Mouse (Mus musculus) layer of hippocampus, adult 2 months (tissue): ENCODE data around the gene Nr4a1. TPM values are rescaled to one million over a fixed set of nuclear protein-coding genes. Genes with fewer than 3 reads are reported as not detected.

Source experiments
- DNase-seq, 2 experiments: peaks; one replicate each; pipeline ENCODE4 v3.0.0; 2022; ENCODE audit warnings: low spot score in 2 of 2
- H3K27ac ChIP-seq: fragments of 200-600 bp; 2 replicates; pipeline ENCODE4 v1.8.1; 2022
- H3K4me3 ChIP-seq: fragments of 200-600 bp; 2 replicates; pipeline ENCODE4 v1.8.1; 2022; ENCODE audit warnings: mild to moderate bottlenecking
- CTCF ChIP-seq: fragments of 200-600 bp; conservative IDR thresholded peaks from 2 replicates; pipeline ENCODE4 v1.8.1; 2022; ENCODE audit warnings: antibody characterized with exemption, mild to moderate bottlenecking, moderate library complexity
- total RNA-seq, 2 experiments: library from RNA; stranded (reverse); gene quantifications; 2 replicates each; pipeline ENCODE4 v1.2.3; 2021

The Nr4a1 gene
- total RNA-seq, 2 experiments from 2014 or later, result 39.8 to 54.8 TPM

- H3K4me3 ChIP-seq, result no peak overlapping the region; the same call in 1 of the 2 replicates
Measured at GRCm38 (mm10) chr15:101316913-101317813, 63.1 kb downstream of the Nr4a1 start.

GRCm38 (mm10) chr15:101317814-101318500 is 63.9 kb downstream of the Nr4a1 start:
- peak; percentile 62 for TF ChIP-seq CTCF
- Histone ChIP-seq H3K27ac (no peak overlapping the region; the same call in 1 of the 2 replicates), H3K4me3 (no peak overlapping the region)
- DNase-seq, result no peak

More at GRCm38 (mm10) chr15:101316913-101317813, 63.1 kb downstream of the Nr4a1 start:
- DNase-seq, result no peak
- TF ChIP-seq CTCF, result no peak
- H3K27ac ChIP-seq, result peak overlapping the region; percentile 68; the same call in 1 of the 2 replicates

- no peak for TF ChIP-seq CTCF
Measured at GRCm38 (mm10) chr15:101318889-101319765, 65.1 kb downstream of the Nr4a1 start.

GRCm38 (mm10) chr15:101320010-101320617 is 66.0 kb downstream of the Nr4a1 start:
- TF ChIP-seq CTCF, result no peak
- Histone ChIP-seq H3K4me3 (no peak overlapping the region), H3K27ac (peak overlapping the region; percentile 46; the same call in 1 of the 2 replicates)
- DNase-seq, result no peak

More at GRCm38 (mm10) chr15:101318889-101319765, 65.1 kb downstream of the Nr4a1 start:
- Histone ChIP-seq H3K4me3 (no peak overlapping the region), H3K27ac (peak overlapping the region; percentile 48; the same call in 1 of the 2 replicates)
- DNase-seq, result no peak

GRCm38 (mm10) chr15:101320618-101321041 is 66.6 kb downstream of the Nr4a1 start:
- H3K27ac ChIP-seq, result peak overlapping the region; percentile 46; the same call in 1 of the 2 replicates

GRCm38 (mm10) chr15:101321126-101321525 is 67.1 kb downstream of the Nr4a1 start:
- peak overlapping the region; percentile 28; the same call in 1 of the 2 replicates for H3K27ac ChIP-seq
- no peak for TF ChIP-seq CTCF
- no peak for DNase-seq
- H3K4me3 ChIP-seq, result no peak overlapping the region

More at GRCm38 (mm10) chr15:101320618-101321041, 66.6 kb downstream of the Nr4a1 start:
- no peak overlapping the region for H3K4me3 ChIP-seq
- no peak for TF ChIP-seq CTCF
- DNase-seq, result no peak

- no peak for TF ChIP-seq CTCF
- H3K27ac ChIP-seq, result no peak overlapping the region
- DNase-seq, result no peak
- H3K4me3 ChIP-seq, result no peak overlapping the region
Measured at GRCm38 (mm10) chr15:101322106-101322505, 68.0 kb downstream of the Nr4a1 start.

- Histone ChIP-seq H3K4me3 (no peak overlapping the region), H3K27ac (no peak overlapping the region)
- no peak for TF ChIP-seq CTCF
- no peak for DNase-seq
Measured at GRCm38 (mm10) chr15:101322640-101323039, 68.6 kb downstream of the Nr4a1 start.

GRCm38 (mm10) chr15:101323511-101323910 is 69.4 kb downstream of the Nr4a1 start:
- Histone ChIP-seq H3K27ac (no peak overlapping the region), H3K4me3 (no peak overlapping the region)
- no peak for DNase-seq
- TF ChIP-seq CTCF, result peak; percentile 36

Other genes with a start within 250 kb of the Nr4a1 start
- gene Gm47841, start 206.9 kb upstream of the Nr4a1 start, total RNA-seq, result not detected
- 1 to 10 TPM; 1.1 to 1.7 TPM for gene Fignl2, start 175.7 kb upstream of the Nr4a1 start, total RNA-seq
- gene Ankrd33, start 138.5 kb upstream of the Nr4a1 start, total RNA-seq, result not detected
- gene Acvrl1, start 125.7 kb upstream of the Nr4a1 start, total RNA-seq, result 10 to 100 TPM; 11.2 to 11.4 TPM
- 10 to 100 TPM; 85.1 to 87.8 TPM for gene Acvr1b, start 80.2 kb upstream of the Nr4a1 start, total RNA-seq
- gene Grasp, start 30.1 kb upstream of the Nr4a1 start, total RNA-seq, result 10 to 100 TPM; 79.5 to 82.7 TPM
- 10 to 100 TPM; 50.6 to 53.3 TPM for gene Atg101, start 30.0 kb downstream of the Nr4a1 start, total RNA-seq
- gene 6030408B16Rik, start 38.9 kb downstream of the Nr4a1 start, total RNA-seq, result under 1 TPM in 1 of 2 experiments, not detected in 1; 0.54 TPM
- under 1 TPM; 0.12 to 0.18 TPM for gene Krt80, start 115.9 kb downstream of the Nr4a1 start, total RNA-seq
- not detected for gene Krt7, start 156.8 kb downstream of the Nr4a1 start, total RNA-seq
- gene Krt87, start 184.5 kb downstream of the Nr4a1 start, total RNA-seq, result under 1 TPM; 0.46 to 0.69 TPM
- gene Krt88, start 193.5 kb downstream of the Nr4a1 start, total RNA-seq, result not detected
- gene Krt81, start 209.5 kb downstream of the Nr4a1 start, total RNA-seq, result not detected
- gene Krt86, start 219.2 kb downstream of the Nr4a1 start, total RNA-seq, result not detected
- gene Krt83, start 237.2 kb downstream of the Nr4a1 start, total RNA-seq, result not detected